ENCODE assay signal across 18 mouse cellular contexts in genomic region chr2:167536320-167536945, GRCm38 (mm10). TPM values are rescaled to one million over a fixed set of nuclear protein-coding genes. Genes with fewer than 3 reads are reported as not detected.
DNase-seq lines count a peak whose midpoint lies in the region; ATAC-seq and TF ChIP-seq lines count a peak whose summit lies in the region.
"Had no signal": no experiment of that assay in that cellular context is flagged by ENCODE, and none has a peak within 500 bp of the region (broad histone marks: within the 10 kb centered on the region; RNA-seq: fewer than 3 reads in every experiment).

No protein-coding gene starts in this region.

- peak; percentile 32 to 76; a peak in 3 of 4 replicates for TF ChIP-seq EP300 in MEL (IDR thresholded peaks at IDR 0.05; ENCODE audit: low read depth in 1 of 2, low read length in 2 of 2)

- no peaks in the 10 kb centered on the region for H3K27me3 ChIP-seq in MEL (ENCODE audit: control insufficient read depth in 1 of 2, insufficient read depth in 2 of 2, low read length in 2 of 2)
- peaks cover 34% of the 10 kb centered on the region for H3K27me3 ChIP-seq in midbrain, embryonic 14.5 days (ENCODE audit: control insufficient read depth, insufficient read depth, low read length)

- H3K36me3 ChIP-seq in MEL (ENCODE audit: control insufficient read depth in 1 of 2, insufficient read depth in 2 of 2, low read length in 2 of 2) = peaks cover 0 to 19% of the 10 kb centered on the region in 2 experiments; a peak in 2 of 4 replicates
- H3K36me3 ChIP-seq in midbrain, embryonic 14.5 days (ENCODE audit: control insufficient read depth, insufficient read depth, low read length) = no peaks in the 10 kb centered on the region
- H3K36me3 ChIP-seq: G1E had no signal

- H3K79me2 ChIP-seq in MEL (ENCODE audit: control insufficient read depth, insufficient read depth, low read length, poor library complexity) = no peaks in the 10 kb centered on the region; the same call in 1 of the 2 replicates

- TF ChIP-seq POLR2A in MEL (IDR thresholded peaks at IDR 0.05; ENCODE audit: control insufficient read depth in 1 of 2, insufficient read depth in 1 of 2, low read depth in 1 of 2, low read length in 2 of 2, poor library complexity in 1 of 2) = no peak

- no peak overlapping the region for H3K27ac ChIP-seq in MEL (ENCODE audit: control insufficient read depth, low read depth, low read length)
- no peak overlapping the region for H3K27ac ChIP-seq in midbrain, embryonic 14.5 days (replicated peaks; ENCODE audit: low read depth, low read length)
- H3K27ac ChIP-seq: heart, embryonic 13.5 days; hindbrain, embryonic 14.5 days had no signal

- ATAC-seq in megakaryocyte-erythroid progenitor cell, adult 5-6 weeks (replicated peaks; ENCODE audit: low FRiP score, low TSS enrichment, poor library complexity, severe bottlenecking) = 0 out of 2 replicates have a peak, but pooled peaks have one; percentile 18
- ATAC-seq in midbrain, embryonic 14.5 days (ENCODE audit: low FRiP score, low TSS enrichment) = no peak
- ATAC-seq in activated CD4-positive, CD25-positive, alpha-beta regulatory T cell, adult 4 months = no peak
- ATAC-seq: forebrain, embryonic 16.5 days had no signal

- no peak overlapping the region for H3K4me2 ChIP-seq in midbrain, embryonic 14.5 days (ENCODE audit: low read length)

- peak; percentile 88 for DNase-seq in heart, adult 11 months
- no peak for DNase-seq in heart, postnatal 4 days
- peak; percentile 57 for DNase-seq in A20 (ENCODE audit: low read depth, low spot score)
- peak; percentile 46 for DNase-seq in MEL (ENCODE audit: low read depth, low spot score)
- no peak for DNase-seq in midbrain, embryonic 14.5 days
- DNase-seq: adrenal gland, postnatal 14 days; cerebellum, adult 11-12 months; cerebellum, adult 9-10 months; cerebellum, postnatal 25 days; gastrocnemius, postnatal 25 days; heart, postnatal 36 days had no signal

- no peak for TF ChIP-seq RAD21 in MEL (IDR thresholded peaks at IDR 0.05; ENCODE audit: low read depth, low read length)

- H3K4me3 ChIP-seq in MEL (ENCODE audit: control insufficient read depth in 1 of 2, insufficient read depth in 1 of 2, low read depth in 2 of 2, low read length in 2 of 2) = peak overlapping the region in 1 of 2 experiments; percentile 19; a peak in 1 of 4 replicates
- H3K4me3 ChIP-seq in midbrain, embryonic 14.5 days (replicated peaks; ENCODE audit: low read depth, low read length) = no peak overlapping the region

- WGBS in midbrain, embryonic 14.5 days = 48% methylated on average over 10 of the region's 10 CpGs

- peaks cover 14 to 20% of the 10 kb centered on the region in 2 experiments for H3K4me1 ChIP-seq in MEL (ENCODE audit: control insufficient read depth in 1 of 2, insufficient read depth in 2 of 2, low read length in 2 of 2)
- peaks cover 19% of the 10 kb centered on the region for H3K4me1 ChIP-seq in midbrain, embryonic 14.5 days (ENCODE audit: control insufficient read depth, insufficient read depth, low read length)

- H3K9me3 ChIP-seq in MEL (replicated peaks; ENCODE audit: insufficient read depth, low read length) = no peaks in the 10 kb centered on the region
- no peaks in the 10 kb centered on the region for H3K9me3 ChIP-seq in midbrain, embryonic 14.5 days (ENCODE audit: control insufficient read depth, low read length)
- H3K9me3 ChIP-seq: G1E; heart, embryonic 13.5 days had no signal

- no peak for TF ChIP-seq CTCF in MEL (IDR thresholded peaks at IDR 0.05 in 2 of 3, conservative IDR thresholded peaks at IDR 0.05 in 1 of 3; ENCODE audit: control insufficient read depth in 1 of 3, insufficient read depth in 1 of 3, low read depth in 2 of 3, low read length in 3 of 3, poor library complexity in 1 of 3, severe bottlenecking in 1 of 3)

- H3K9ac ChIP-seq in MEL (ENCODE audit: control insufficient read depth, low read depth, low read length, poor library complexity, severe bottlenecking) = peak overlapping the region; percentile 20; the same call in 1 of the 2 replicates
- H3K9ac ChIP-seq in midbrain, embryonic 14.5 days (replicated peaks; ENCODE audit: low read length) = no peak overlapping the region
- H3K9ac ChIP-seq: hindbrain, embryonic 14.5 days had no signal

TF ChIP-seq in MEL, 35 proteins besides CTCF, POLR2A, EP300 and RAD21 (continues in another document):
- TF ChIP-seq TCF12 (IDR thresholded peaks at IDR 0.05; ENCODE audit: low read depth, low read length) (0 out of 2 replicates have a peak, but pooled peaks have one; percentile 44), MXI1 (IDR thresholded peaks at IDR 0.05; ENCODE audit: low read depth, low read length) (peak; percentile 62; the same call in 1 of the 2 replicates), MYC (IDR thresholded peaks at IDR 0.05; ENCODE audit: low read depth, low read length) (no peak), NELFE (IDR thresholded peaks at IDR 0.05; ENCODE audit: low read depth, low read length) (0 out of 2 replicates have a peak, but pooled peaks have one; percentile 28), ZC3H11A (IDR thresholded peaks at IDR 0.05; ENCODE audit: low read depth, low read length) (no peak), NRF1 (IDR thresholded peaks at IDR 0.05; ENCODE audit: insufficient read depth, low read depth, low read length, poor library complexity, severe bottlenecking) (no peak), MAFK (IDR thresholded peaks at IDR 0.05; ENCODE audit: borderline replicate concordance, low read depth, low read length) (no peak), GATA1 (IDR thresholded peaks at IDR 0.05; ENCODE audit: low read depth, low read length) (0 out of 2 replicates have a peak, but pooled peaks have one; percentile 42), MYB (IDR thresholded peaks at IDR 0.05; ENCODE audit: low read depth, low read length) (peak; percentile 72), HCFC1 (IDR thresholded peaks at IDR 0.05; ENCODE audit: low read depth, low read length) (no peak; the same call in 1 of the 2 replicates), UBTF (IDR thresholded peaks at IDR 0.05; ENCODE audit: borderline replicate concordance, insufficient read depth, low read depth, low read length) (no peak), SMC3 (IDR thresholded peaks at IDR 0.05; ENCODE audit: low read depth, low read length) (no peak), CHD2 (IDR thresholded peaks at IDR 0.05; ENCODE audit: low read length) (no peak), TBP (IDR thresholded peaks at IDR 0.05; ENCODE audit: low read depth, low read length) (no peak), GABPA (IDR thresholded peaks at IDR 0.05; ENCODE audit: low read depth, low read length) (no peak), SIN3A (IDR thresholded peaks at IDR 0.05; ENCODE audit: low read length) (peak; percentile 67; the same call in 1 of the 2 replicates), USF1 (IDR thresholded peaks at IDR 0.05; ENCODE audit: low read depth, low read length) (0 out of 2 replicates have a peak, but pooled peaks have one; percentile 27), MEF2A (IDR thresholded peaks at IDR 0.05; ENCODE audit: extremely low read depth, insufficient replicate concordance, low read depth, low read length, poor library complexity, severe bottlenecking) (no peak), ELF1 (IDR thresholded peaks at IDR 0.05; ENCODE audit: low read depth, low read length) (peak; percentile 36; the same call in 1 of the 2 replicates), ZNF384 (IDR thresholded peaks at IDR 0.05; ENCODE audit: low read depth, low read length) (no peak), ETS1 (IDR thresholded peaks at IDR 0.05; ENCODE audit: low read depth, low read length) (peak; percentile 51; the same call in 1 of the 2 replicates), KAT2A (conservative IDR thresholded peaks at IDR 0.05; ENCODE audit: low read depth, low read length) (no peak), CHD1 (IDR thresholded peaks at IDR 0.05; ENCODE audit: low read depth, low read length) (no peak), TAL1 (IDR thresholded peaks at IDR 0.05; ENCODE audit: low read length) (no peak), POLR2AphosphoS5 (IDR thresholded peaks at IDR 0.05; ENCODE audit: borderline replicate concordance, low read depth, low read length) (no peak)

RNA-seq across cellular contexts. Expression of gene Snai1, which starts 1.6 kb away (rescaled TPM):
- 1 to 10 TPM; 4.3 to 5.0 TPM for total RNA-seq in heart, postnatal 4 days (2021)
- 0.19 and 0.20 TPM in 2 replicates for total RNA-seq in MEL (2012; rRNA removed)
- under 1 TPM in 1 of 2 experiments, not detected in 1; 0.74 TPM for polyA plus RNA-seq in MEL (2012; ENCODE audit: insufficient read depth in 1 of 2, insufficient read length in 2 of 2, low read depth in 1 of 2, low replicate concordance in 2 of 2, missing spikeins in 1 of 2)
- 0.37 TPM in 1 of 2 replicates, not detected in the other for total RNA-seq in megakaryocyte-erythroid progenitor cell, adult 5-6 weeks (2014; fragmentation: Nextera tagmentation)
- total RNA-seq in megakaryocyte-erythroid progenitor cell, adult 5-6 weeks (2017) = 0.52 TPM in 1 of 2 replicates, not detected in the other
- 0.53 and 4.4 TPM in 2 replicates for polyA plus RNA-seq in midbrain, embryonic 14.5 days (2014; fragmentation: Nextera tagmentation; extraction: Ambion mirVana)
- not detected for polyA plus RNA-seq in activated CD4-positive, CD25-positive, alpha-beta regulatory T cell, adult 4 months (2017; shearing (Covaris generic))
- total RNA-seq: G1E; granulocyte monocyte progenitor cell, adult 5-6 weeks had no signal
- polyA plus RNA-seq: G1E had no signal

RNA-seq across cellular contexts. Expression of gene Spata2, which starts 43.7 kb away (rescaled TPM):
- 10 to 100 TPM; 25.1 to 27.5 TPM for total RNA-seq in heart, postnatal 4 days (2021)
- total RNA-seq in MEL (2012; rRNA removed) = 9.4 and 9.8 TPM in 2 replicates
- 10 to 100 TPM in 1 of 2 experiments, not detected in 1; 33.5 TPM for polyA plus RNA-seq in MEL (2012; ENCODE audit: insufficient read depth in 1 of 2, insufficient read length in 2 of 2, low read depth in 1 of 2, low replicate concordance in 2 of 2, missing spikeins in 1 of 2)
- total RNA-seq in megakaryocyte-erythroid progenitor cell, adult 5-6 weeks (2014; fragmentation: Nextera tagmentation) = 16.0 and 23.2 TPM in 2 replicates
- total RNA-seq in megakaryocyte-erythroid progenitor cell, adult 5-6 weeks (2017) = 6.8 and 8.1 TPM in 2 replicates
- 27.4 and 29.9 TPM in 2 replicates for polyA plus RNA-seq in midbrain, embryonic 14.5 days (2014; fragmentation: Nextera tagmentation; extraction: Ambion mirVana)
- 10 to 100 TPM in 1 of 2 experiments, 1 to 10 TPM in 1; 7.4 to 11.7 TPM for polyA plus RNA-seq in activated CD4-positive, CD25-positive, alpha-beta regulatory T cell, adult 4 months (2017; shearing (Covaris generic))

RNA-seq across cellular contexts. Expression of gene Rnf114, which starts 44.0 kb away (rescaled TPM):
- 10 to 100 TPM; 39.3 to 39.4 TPM for total RNA-seq in heart, postnatal 4 days (2021)
- 39.5 and 44.0 TPM in 2 replicates for total RNA-seq in MEL (2012; rRNA removed)
- 10 to 100 TPM in 1 of 2 experiments, not detected in 1; 49.2 TPM for polyA plus RNA-seq in MEL (2012; ENCODE audit: insufficient read depth in 1 of 2, insufficient read length in 2 of 2, low read depth in 1 of 2, low replicate concordance in 2 of 2, missing spikeins in 1 of 2)
- 30.8 and 34.8 TPM in 2 replicates for total RNA-seq in megakaryocyte-erythroid progenitor cell, adult 5-6 weeks (2014; fragmentation: Nextera tagmentation)
- 19.5 and 23.8 TPM in 2 replicates for total RNA-seq in megakaryocyte-erythroid progenitor cell, adult 5-6 weeks (2017)
- 127 and 146 TPM in 2 replicates for polyA plus RNA-seq in midbrain, embryonic 14.5 days (2014; fragmentation: Nextera tagmentation; extraction: Ambion mirVana)
- 100 to 1,000 TPM; 168 to 181 TPM for polyA plus RNA-seq in activated CD4-positive, CD25-positive, alpha-beta regulatory T cell, adult 4 months (2017; shearing (Covaris generic))

Comparison
In these comparisons a context has a peak if more than half of its experiments do, and no peak if none do; other contexts are left out.
1. DNase-seq: peak in heart, adult 11 months (single experiment), A20 (single experiment) and MEL (single experiment); none in heart, postnatal 4 days (single experiment) and midbrain, embryonic 14.5 days (single experiment).